Mouse (Mus musculus) MEL-GATA-1-ER (cell line): ENCODE measurements at regions not wholly inside any gene's neighbourhood (a gene's known extent, or its start where the extent isn't known, plus 50 kb on each side); places are given as distances from the start of the nearest gene placed in this dataset.

Experiments
- DNase-seq: peaks from one replicate; pipeline ENCODE4 v3.0.0-alpha.2; 2012; ENCODE audit warnings: low read depth; ENCODE audit errors: extremely low read depth

DNA sequence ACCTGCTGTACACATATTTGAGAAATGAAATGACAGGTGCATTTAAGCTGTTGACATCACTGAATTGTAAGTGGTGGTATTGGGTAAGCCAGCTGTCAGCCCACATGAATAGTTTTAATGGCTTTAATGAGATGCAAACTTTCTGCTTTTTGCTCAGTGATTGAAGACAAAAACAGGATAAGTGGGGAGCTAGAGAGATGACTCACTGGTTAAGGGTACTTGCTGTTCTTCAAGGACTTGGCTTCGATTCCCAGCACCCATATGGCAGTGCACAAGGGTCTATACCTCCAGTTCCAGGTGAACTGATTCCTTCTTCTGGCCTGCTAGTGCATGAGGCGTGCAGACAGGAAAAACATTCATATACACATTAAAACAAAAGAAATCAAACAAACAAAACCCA is 162.7 kb upstream of the Pex5l start:
- DNase-seq: no peak

DNA sequence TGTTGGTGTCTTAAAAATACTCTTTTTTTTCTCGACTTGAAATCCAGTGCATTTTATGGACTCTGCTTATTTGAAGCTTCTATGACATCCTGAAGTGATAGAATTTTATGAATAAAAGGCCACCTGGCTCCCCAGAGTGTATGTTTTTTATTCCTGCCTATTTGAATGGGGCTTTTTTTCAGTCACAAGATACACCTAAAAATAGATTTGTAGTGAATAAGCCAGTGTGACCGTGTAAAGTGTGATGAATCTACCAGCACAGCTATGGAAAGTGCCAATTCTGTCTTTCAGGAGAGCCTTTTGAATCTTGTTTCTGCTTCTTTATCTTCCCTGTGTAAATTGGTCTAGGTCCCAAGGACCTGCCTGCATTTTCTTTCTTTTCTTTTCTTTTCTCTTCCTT is 119.8 kb upstream of the Pex5l start:
- DNase-seq: no peak

DNA sequence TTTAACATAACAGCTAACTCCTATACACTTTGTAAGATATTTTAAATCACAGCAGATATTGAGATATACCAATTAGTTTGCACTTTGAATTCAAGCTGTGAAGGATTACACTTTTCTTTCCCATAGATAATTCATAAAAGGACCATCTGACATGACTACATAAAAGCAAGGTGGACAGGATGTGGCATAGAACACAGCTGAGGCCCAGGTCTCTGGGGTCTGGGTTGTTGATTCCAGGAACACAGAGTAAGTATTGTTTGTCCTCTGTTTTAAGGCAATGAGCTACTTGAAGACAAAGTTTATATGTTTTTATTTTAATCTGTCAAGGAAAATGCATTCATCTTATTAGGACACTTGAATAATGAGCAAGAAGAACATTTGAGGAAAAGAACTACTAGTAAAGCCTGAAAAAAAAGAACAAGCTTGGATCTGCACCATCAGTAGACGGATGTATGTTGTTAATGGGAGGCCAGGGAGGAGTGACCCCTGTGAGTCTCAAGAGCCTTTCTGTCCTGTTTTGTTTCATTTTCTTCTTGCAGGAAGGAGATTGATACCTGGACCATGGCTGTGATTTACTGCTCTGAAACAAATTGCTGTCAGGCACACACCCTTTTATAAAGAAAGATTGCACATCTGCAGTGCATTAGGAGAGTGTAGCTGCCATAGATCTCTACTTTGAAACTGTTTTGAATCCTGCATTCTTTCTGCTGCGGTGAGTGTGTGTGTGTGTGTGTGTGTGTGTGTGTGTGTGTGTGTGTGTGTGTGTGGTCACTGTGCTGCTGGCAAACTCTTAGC is 76.4 kb upstream of the Pex5l start:
- no peak for DNase-seq

DNA sequence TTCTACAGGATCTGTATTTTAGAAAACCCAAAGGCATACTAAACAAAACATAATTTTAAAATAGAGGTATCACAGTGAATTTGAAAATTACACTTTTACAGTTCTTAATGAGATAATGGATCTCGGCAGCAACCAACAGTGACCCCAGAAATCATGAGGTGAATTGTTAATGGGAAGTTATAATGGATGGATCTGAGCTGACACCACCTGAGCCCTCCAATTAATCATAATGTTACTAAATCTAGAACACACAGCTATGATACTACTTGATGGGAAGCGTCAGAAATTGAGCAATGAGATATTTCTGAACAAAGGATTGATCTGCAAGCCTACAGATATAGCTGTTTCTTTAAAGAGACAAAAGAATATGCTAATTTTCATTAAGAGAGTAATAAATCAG is 75.2 kb upstream of the Pex5l start:
- no peak for DNase-seq

- no peak for DNase-seq
Measured at GRCm38 (mm10) chr3:33217360-33218034, 74.5 kb upstream of the Pex5l start.

GRCm38 (mm10) chr3:33211224-33211817 is 68.3 kb upstream of the Pex5l start:
- DNase-seq: no peak
